Mouse (Mus musculus): ENCODE results near the gene Mpp4. TPM values are rescaled to one million over a fixed set of nuclear protein-coding genes. Genes with fewer than 3 reads are reported as not detected.

The Mpp4 gene
- polyA plus RNA-seq, 1 experiment from 2014 or later: 0.23 TPM

- 78% methylated on average over 9 of the region's 9 CpGs for WGBS (ENCODE audit: insufficient replicate concordance)
Measured at GRCm38 (mm10) chr1:59185410-59185809, 22.2 kb upstream of the Mpp4 start.

GRCm38 (mm10) chr1:59183045-59183444, 19.9 kb upstream of the Mpp4 start:
- peaks cover 39% of the 10 kb centered on the region for H3K36me3 ChIP-seq
- no peak overlapping the region; the same call in 1 of the 2 replicates for H3K27ac ChIP-seq
- H3K27me3 ChIP-seq: no peaks in the 10 kb centered on the region
- DNase-seq: peak; percentile 13
- no peak overlapping the region for H3K4me3 ChIP-seq (replicated peaks)
- H3K4me1 ChIP-seq (replicated peaks): peaks cover 9% of the 10 kb centered on the region
- no peaks in the 10 kb centered on the region for H3K9me3 ChIP-seq (replicated peaks)
- ATAC-seq (ENCODE audit: low read depth): peak; percentile 83
- H3K4me2 ChIP-seq: no peak overlapping the region
- WGBS (ENCODE audit: insufficient replicate concordance): 25% methylated on average over 4 of the region's 4 CpGs
- H3K9ac ChIP-seq: no peak overlapping the region

More at GRCm38 (mm10) chr1:59185410-59185809, 22.2 kb upstream of the Mpp4 start:
- H3K27ac ChIP-seq: no peak overlapping the region
- H3K9me3 ChIP-seq (replicated peaks): no peaks in the 10 kb centered on the region
- H3K27me3 ChIP-seq: no peaks in the 10 kb centered on the region
- no peak for ATAC-seq (ENCODE audit: low read depth)
- H3K4me3 ChIP-seq (replicated peaks): no peak overlapping the region
- peaks cover 9% of the 10 kb centered on the region for H3K4me1 ChIP-seq (replicated peaks)
- H3K9ac ChIP-seq: no peak overlapping the region
- H3K4me2 ChIP-seq: no peak overlapping the region
- no peak for DNase-seq
- H3K36me3 ChIP-seq: peaks cover 21% of the 10 kb centered on the region

GRCm38 (mm10) chr1:59182373-59182772, 19.2 kb upstream of the Mpp4 start:
- H3K9me3 ChIP-seq (replicated peaks): no peaks in the 10 kb centered on the region
- no peak overlapping the region for H3K4me2 ChIP-seq
- no peak overlapping the region for H3K9ac ChIP-seq
- WGBS (ENCODE audit: insufficient replicate concordance): 66% methylated on average over 2 of the region's 2 CpGs
- no peaks in the 10 kb centered on the region for H3K27me3 ChIP-seq
- ATAC-seq (ENCODE audit: low read depth) (no peak), DNase-seq (no peak)
- peaks cover 9% of the 10 kb centered on the region for H3K4me1 ChIP-seq (replicated peaks)
- H3K4me3 ChIP-seq (replicated peaks): no peak overlapping the region
- H3K27ac ChIP-seq: no peak overlapping the region
- H3K36me3 ChIP-seq: peaks cover 46% of the 10 kb centered on the region

GRCm38 (mm10) chr1:59180003-59180402, 16.8 kb upstream of the Mpp4 start:
- no peak overlapping the region for H3K4me3 ChIP-seq (replicated peaks)
- no peaks in the 10 kb centered on the region for H3K27me3 ChIP-seq
- ATAC-seq (ENCODE audit: low read depth) (no peak), DNase-seq (no peak)
- H3K9ac ChIP-seq: no peak overlapping the region
- H3K27ac ChIP-seq: no peak overlapping the region
- no peak overlapping the region for H3K4me2 ChIP-seq
- 57% methylated on average over 3 of the region's 3 CpGs for WGBS (ENCODE audit: insufficient replicate concordance)
- peaks cover 47% of the 10 kb centered on the region for H3K36me3 ChIP-seq
- no peaks in the 10 kb centered on the region for H3K9me3 ChIP-seq (replicated peaks)
- peaks cover 18% of the 10 kb centered on the region for H3K4me1 ChIP-seq (replicated peaks)

GRCm38 (mm10) chr1:59178401-59178800, 15.2 kb upstream of the Mpp4 start:
- Histone ChIP-seq H3K4me3 (replicated peaks) (no peak overlapping the region), H3K27me3 (no peaks in the 10 kb centered on the region), H3K27ac (no peak overlapping the region), H3K9ac (no peak overlapping the region), H3K4me1 (replicated peaks) (peaks cover 17% of the 10 kb centered on the region), H3K36me3 (peaks cover 44% of the 10 kb centered on the region), H3K9me3 (replicated peaks) (no peaks in the 10 kb centered on the region), H3K4me2 (no peak overlapping the region)
- 76% methylated on average over 10 of the region's 10 CpGs for WGBS (ENCODE audit: insufficient replicate concordance)
- DNase-seq (no peak), ATAC-seq (ENCODE audit: low read depth) (no peak)

GRCm38 (mm10) chr1:59174514-59175373, 11.6 kb upstream of the Mpp4 start:
- Histone ChIP-seq H3K27me3 (no peaks in the 10 kb centered on the region), H3K9me3 (replicated peaks) (no peaks in the 10 kb centered on the region), H3K36me3 (peaks cover 36% of the 10 kb centered on the region), H3K9ac (no peak overlapping the region), H3K4me2 (no peak overlapping the region), H3K4me3 (replicated peaks) (no peak overlapping the region), H3K4me1 (replicated peaks) (peaks cover 36% of the 10 kb centered on the region), H3K27ac (peak overlapping the region; percentile 64; the same call in 1 of the 2 replicates)
- WGBS (ENCODE audit: insufficient replicate concordance): 43% methylated on average over 10 of the region's 10 CpGs
- ATAC-seq (ENCODE audit: low read depth): peak; percentile 76
- DNase-seq: no peak

GRCm38 (mm10) chr1:59173023-59173422, 9.8 kb upstream of the Mpp4 start:
- H3K4me1 ChIP-seq (replicated peaks): peaks cover 36% of the 10 kb centered on the region
- DNase-seq: no peak
- H3K9ac ChIP-seq: no peak overlapping the region
- no peaks in the 10 kb centered on the region for H3K9me3 ChIP-seq (replicated peaks)
- WGBS (ENCODE audit: insufficient replicate concordance): 25% methylated on average over 5 of the region's 5 CpGs
- no peaks in the 10 kb centered on the region for H3K27me3 ChIP-seq
- no peak for ATAC-seq (ENCODE audit: low read depth)
- H3K36me3 ChIP-seq: peaks cover 23% of the 10 kb centered on the region
- H3K27ac ChIP-seq: no peak overlapping the region; the same call in 1 of the 2 replicates
- H3K4me2 ChIP-seq: no peak overlapping the region
- H3K4me3 ChIP-seq (replicated peaks): no peak overlapping the region

- ATAC-seq (ENCODE audit: low read depth): no peak
- WGBS (ENCODE audit: insufficient replicate concordance): 13% methylated on average over 5 of the region's 5 CpGs
- Histone ChIP-seq H3K36me3 (peaks cover 25% of the 10 kb centered on the region), H3K9me3 (replicated peaks) (no peaks in the 10 kb centered on the region), H3K9ac (no peak overlapping the region), H3K27ac (peak overlapping the region; percentile 69; the same call in 1 of the 2 replicates), H3K4me3 (replicated peaks) (no peak overlapping the region), H3K4me1 (replicated peaks) (peaks cover 36% of the 10 kb centered on the region), H3K4me2 (no peak overlapping the region), H3K27me3 (no peaks in the 10 kb centered on the region)
- no peak for DNase-seq
Measured at GRCm38 (mm10) chr1:59171875-59172274, 8.7 kb upstream of the Mpp4 start.

- H3K4me3 ChIP-seq (replicated peaks): no peak overlapping the region
- DNase-seq (no peak), ATAC-seq (ENCODE audit: low read depth) (no peak)
- no peaks in the 10 kb centered on the region for H3K9me3 ChIP-seq (replicated peaks)
- H3K9ac ChIP-seq: no peak overlapping the region
- no peak overlapping the region for H3K27ac ChIP-seq
- WGBS (ENCODE audit: insufficient replicate concordance): 66% methylated on average over 8 of the region's 8 CpGs
- H3K4me1 ChIP-seq (replicated peaks): peaks cover 28% of the 10 kb centered on the region
- H3K4me2 ChIP-seq: no peak overlapping the region
- H3K27me3 ChIP-seq: no peaks in the 10 kb centered on the region
- peaks cover 34% of the 10 kb centered on the region for H3K36me3 ChIP-seq
Measured at GRCm38 (mm10) chr1:59170290-59170689, 7.1 kb upstream of the Mpp4 start.

GRCm38 (mm10) chr1:59169586-59169985, 6.4 kb upstream of the Mpp4 start:
- Histone ChIP-seq H3K9me3 (replicated peaks) (no peaks in the 10 kb centered on the region), H3K4me3 (replicated peaks) (no peak overlapping the region), H3K36me3 (peaks cover 34% of the 10 kb centered on the region), H3K4me1 (replicated peaks) (peaks cover 27% of the 10 kb centered on the region), H3K27ac (no peak overlapping the region), H3K9ac (no peak overlapping the region), H3K27me3 (no peaks in the 10 kb centered on the region), H3K4me2 (no peak overlapping the region)
- WGBS (ENCODE audit: insufficient replicate concordance): 67% methylated on average over 6 of the region's 6 CpGs
- DNase-seq (no peak), ATAC-seq (ENCODE audit: low read depth) (no peak)

GRCm38 (mm10) chr1:59168556-59168955, 5.4 kb upstream of the Mpp4 start:
- 70% methylated on average over 2 of the region's 2 CpGs for WGBS (ENCODE audit: insufficient replicate concordance)
- no peaks in the 10 kb centered on the region for H3K9me3 ChIP-seq (replicated peaks)
- no peaks in the 10 kb centered on the region for H3K27me3 ChIP-seq
- no peak overlapping the region for H3K9ac ChIP-seq
- peaks cover 38% of the 10 kb centered on the region for H3K36me3 ChIP-seq
- ATAC-seq (ENCODE audit: low read depth): no peak
- DNase-seq: no peak
- no peak overlapping the region for H3K27ac ChIP-seq
- H3K4me1 ChIP-seq (replicated peaks): peaks cover 26% of the 10 kb centered on the region
- H3K4me3 ChIP-seq (replicated peaks): no peak overlapping the region
- no peak overlapping the region for H3K4me2 ChIP-seq
